Mouse (Mus musculus) intestine, embryonic 14.5 days (tissue): ENCODE measurements around the gene Glt1d1. TPM values are rescaled to one million over a fixed set of nuclear protein-coding genes. Genes with fewer than 3 reads are reported as not detected.

Source experiments
- ATAC-seq: fragments of 200-750 bp; cut with Nextera tagmentation; replicated peaks from 2 replicates; pipeline ENCODE4 v1.8.0; 2017; ENCODE audit warnings: low read depth, moderate number of reproducible peaks, moderate TSS enrichment, moderate library complexity; ENCODE audit not compliant: low FRiP score, low TSS enrichment
- DNase-seq: peaks from one replicate; pipeline ENCODE4 v3.0.0-alpha.2; 2018; ENCODE audit warnings: low spot score
- H3K27ac ChIP-seq: fragments of 300-500 bp; sonication (generic); 2 replicates; pipeline ENCODE4 v1.5.1; 2014; ENCODE audit warnings: low read depth, mild to moderate bottlenecking, control low read depth
- H3K27me3 ChIP-seq: fragments of 300-500 bp; sonication (generic); replicated peaks from 2 replicates; pipeline ENCODE4 v1.6.1; 2014; ENCODE audit warnings: low read length, control low read depth; ENCODE audit not compliant: control insufficient read depth, insufficient read depth
- H3K36me3 ChIP-seq: fragments of 300-500 bp; sonication (generic); 2 replicates; pipeline ENCODE4 v1.6.1; 2014; ENCODE audit warnings: low read length, control low read depth; ENCODE audit not compliant: control insufficient read depth, insufficient read depth
- H3K4me1 ChIP-seq: fragments of 300-500 bp; sonication (generic); replicated peaks from 2 replicates; pipeline ENCODE4 v1.6.1; 2014; ENCODE audit warnings: low read length, control low read depth, mixed read lengths; ENCODE audit not compliant: control insufficient read depth, insufficient read depth
- H3K4me2 ChIP-seq: fragments of 300-500 bp; sonication (generic); 2 replicates; pipeline ENCODE4 v1.6.1; 2014; ENCODE audit warnings: low read length
- H3K4me3 ChIP-seq: fragments of 300-500 bp; sonication (generic); 2 replicates; pipeline ENCODE4 v1.5.1; 2014; ENCODE audit warnings: low read depth, low read length, control low read depth, mixed read lengths
- H3K9ac ChIP-seq: fragments of 300-500 bp; sonication (generic); 2 replicates; pipeline ENCODE4 v1.6.1; 2014; ENCODE audit warnings: mild to moderate bottlenecking, low read length
- H3K9me3 ChIP-seq: fragments of 300-500 bp; sonication (generic); 2 replicates; pipeline ENCODE4 v1.6.1; 2016; ENCODE audit warnings: low read length, control low read depth; ENCODE audit not compliant: control insufficient read depth
- WGBS: fragments of 180-500 bp; shearing (Covaris S2); extraction: QIAGEN DNeasy Blood & Tissue Kit; methylation state at CpG from one replicate; pipeline ENCODE4 v1.1.7; 2014; 5-methylcytosine and 5-hydroxymethylcytosine counted together
- polyA plus RNA-seq: library from polyadenylated mRNA; unstranded; fragments of >200 nt; fragmentation: Nextera tagmentation; extraction: Ambion mirVana; gene quantifications from 2 replicates; pipeline ENCODE4 v1.2.1, GENCODE M21; 2014

Glt1d1 gene
- polyA plus RNA-seq, 1 experiment from 2014 or later, result 0.49 TPM

- H3K4me3 ChIP-seq, result no peak overlapping the region
- no peaks in the 10 kb centered on the region for H3K9me3 ChIP-seq
- no peaks in the 10 kb centered on the region for H3K27me3 ChIP-seq
- DNase-seq (no peak), ATAC-seq (no peak)
- no peak overlapping the region for H3K27ac ChIP-seq
- no peak overlapping the region for H3K9ac ChIP-seq
- WGBS, result 89% methylated on average over 4 of the region's 4 CpGs
- H3K36me3 ChIP-seq, result no peaks in the 10 kb centered on the region
- no peaks in the 10 kb centered on the region for H3K4me1 ChIP-seq
- no peak overlapping the region for H3K4me2 ChIP-seq
These were observed 64.5 kb downstream of the Glt1d1 start for GRCm38 (mm10) chr5:127696602-127697001.

GRCm38 (mm10) chr5:127698525-127698924 is 66.5 kb downstream of the Glt1d1 start:
- H3K9me3 ChIP-seq, result no peaks in the 10 kb centered on the region
- H3K27ac ChIP-seq, result no peak overlapping the region
- no peaks in the 10 kb centered on the region for H3K27me3 ChIP-seq
- no peak overlapping the region for H3K4me2 ChIP-seq
- H3K4me3 ChIP-seq, result no peak overlapping the region
- DNase-seq (no peak), ATAC-seq (no peak)
- H3K9ac ChIP-seq, result no peak overlapping the region
- H3K4me1 ChIP-seq, result no peaks in the 10 kb centered on the region
- H3K36me3 ChIP-seq, result no peaks in the 10 kb centered on the region
- 62% methylated on average over 2 of the region's 2 CpGs for WGBS

GRCm38 (mm10) chr5:127699679-127700078 is 67.6 kb downstream of the Glt1d1 start:
- Histone ChIP-seq H3K4me2 (no peak overlapping the region), H3K9ac (no peak overlapping the region), H3K4me3 (no peak overlapping the region), H3K36me3 (no peaks in the 10 kb centered on the region), H3K27ac (no peak overlapping the region), H3K9me3 (no peaks in the 10 kb centered on the region), H3K27me3 (no peaks in the 10 kb centered on the region), H3K4me1 (no peaks in the 10 kb centered on the region)
- ATAC-seq, result no peak
- 90% methylated on average over 5 of the region's 5 CpGs for WGBS
- DNase-seq, result no peak

GRCm38 (mm10) chr5:127700156-127700555 is 68.1 kb downstream of the Glt1d1 start:
- Histone ChIP-seq H3K4me1 (no peaks in the 10 kb centered on the region), H3K9ac (no peak overlapping the region), H3K4me3 (no peak overlapping the region), H3K27me3 (no peaks in the 10 kb centered on the region), H3K9me3 (no peaks in the 10 kb centered on the region), H3K4me2 (no peak overlapping the region), H3K36me3 (no peaks in the 10 kb centered on the region), H3K27ac (no peak overlapping the region)
- no peak for ATAC-seq
- no peak for DNase-seq
- 72% methylated on average over 6 of the region's 6 CpGs for WGBS

- H3K9me3 ChIP-seq, result no peaks in the 10 kb centered on the region
- H3K36me3 ChIP-seq, result no peaks in the 10 kb centered on the region
- H3K4me1 ChIP-seq, result no peaks in the 10 kb centered on the region
- ATAC-seq (no peak), DNase-seq (no peak)
- 71% methylated on average over 9 of the region's 9 CpGs for whole genome bisulfite sequencing
- no peak overlapping the region for H3K27ac ChIP-seq
- no peak overlapping the region for H3K9ac ChIP-seq
- no peak overlapping the region for H3K4me3 ChIP-seq
- no peak overlapping the region for H3K4me2 ChIP-seq
- H3K27me3 ChIP-seq, result no peaks in the 10 kb centered on the region
These were observed 71.6 kb downstream of the Glt1d1 start for GRCm38 (mm10) chr5:127703609-127704180.

- Histone ChIP-seq H3K4me2 (no peak overlapping the region), H3K27me3 (no peaks in the 10 kb centered on the region), H3K4me3 (no peak overlapping the region), H3K9ac (no peak overlapping the region), H3K9me3 (no peaks in the 10 kb centered on the region), H3K27ac (no peak overlapping the region), H3K36me3 (no peaks in the 10 kb centered on the region), H3K4me1 (no peaks in the 10 kb centered on the region)
- ATAC-seq (no peak), DNase-seq (no peak)
- 90% methylated on average over 9 of the region's 9 CpGs for WGBS
These were observed 73.2 kb downstream of the Glt1d1 start for GRCm38 (mm10) chr5:127705225-127705624.

GRCm38 (mm10) chr5:127705976-127706375 is 73.9 kb downstream of the Glt1d1 start:
- no peaks in the 10 kb centered on the region for H3K36me3 ChIP-seq
- no peak overlapping the region for H3K9ac ChIP-seq
- H3K4me3 ChIP-seq, result no peak overlapping the region
- ATAC-seq (no peak), DNase-seq (no peak)
- 90% methylated on average over 8 of the region's 8 CpGs for WGBS
- H3K9me3 ChIP-seq, result no peaks in the 10 kb centered on the region
- H3K4me1 ChIP-seq, result no peaks in the 10 kb centered on the region
- no peaks in the 10 kb centered on the region for H3K27me3 ChIP-seq
- H3K27ac ChIP-seq, result no peak overlapping the region
- H3K4me2 ChIP-seq, result no peak overlapping the region

GRCm38 (mm10) chr5:127708143-127708542 is 76.1 kb downstream of the Glt1d1 start:
- no peak for ATAC-seq
- WGBS, result 72% methylated on average over 9 of the region's 9 CpGs

More at GRCm38 (mm10) chr5:127708143-127708542, 76.1 kb downstream of the Glt1d1 start:
- DNase-seq, result no peak
- Histone ChIP-seq H3K9me3 (no peaks in the 10 kb centered on the region), H3K27me3 (no peaks in the 10 kb centered on the region), H3K36me3 (no peaks in the 10 kb centered on the region), H3K4me1 (no peaks in the 10 kb centered on the region), H3K4me2 (no peak overlapping the region), H3K9ac (no peak overlapping the region), H3K4me3 (no peak overlapping the region), H3K27ac (no peak overlapping the region)
